Mouse (Mus musculus) kidney, postnatal 10 days (tissue): ENCODE measurements at regions not wholly inside any gene's neighbourhood (a gene's known extent, or its start where the extent isn't known, plus 50 kb on each side); places are given as distances from the start of the nearest gene placed in this dataset.

Experiments
- DNase-seq: peaks from one replicate; pipeline ENCODE4 v3.0.0; 2021; ENCODE audit warnings: mixed read lengths

- DNase-seq = no peak
Observed at GRCm38 (mm10) chr12:56275556-56276242, 70.0 kb downstream of the Mbip start.

DNA sequence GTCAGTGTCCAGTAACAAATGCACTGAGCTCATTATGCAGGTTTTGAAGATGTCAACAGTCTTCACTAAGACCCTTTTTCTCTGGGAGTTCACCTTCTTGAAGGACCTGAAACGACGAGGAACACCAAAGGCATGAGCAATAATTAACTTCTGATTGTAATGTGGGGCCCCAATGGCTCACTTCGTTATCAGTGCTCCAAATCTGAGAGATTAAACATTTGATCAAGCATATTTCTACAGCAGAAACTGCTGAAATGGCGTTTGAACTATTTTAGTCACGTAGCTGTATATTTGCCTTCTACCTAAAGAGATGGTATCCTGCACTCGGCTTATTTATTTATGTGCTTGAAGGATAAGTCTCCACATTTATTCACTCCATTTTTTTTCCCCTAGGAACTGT, 80.6 kb downstream of the Mbip start:
- no peak for DNase-seq

DNA sequence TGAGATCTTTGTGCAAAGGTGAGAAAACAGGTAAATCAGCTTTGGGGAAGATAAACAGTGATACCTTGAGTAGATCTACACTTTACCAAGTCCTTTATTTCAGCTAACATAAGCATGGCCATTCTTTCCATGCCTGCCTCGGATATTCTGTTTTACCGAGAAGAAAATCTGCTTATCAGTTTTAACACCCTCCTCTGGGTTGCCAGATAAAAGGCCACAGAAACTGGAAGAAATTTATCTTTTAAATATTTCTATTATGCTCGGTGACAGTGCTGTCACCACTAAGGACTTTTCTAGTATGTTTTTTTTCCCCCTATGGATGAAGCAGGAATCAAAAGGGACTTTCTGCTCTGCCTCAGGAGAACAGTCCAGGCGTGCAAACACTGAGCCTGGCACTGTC, 84.2 kb downstream of the Mbip start:
- DNase-seq = no peak

GRCm38 (mm10) chr12:56258401-56259050, 87.2 kb downstream of the Mbip start:
- DNase-seq = no peak

DNA sequence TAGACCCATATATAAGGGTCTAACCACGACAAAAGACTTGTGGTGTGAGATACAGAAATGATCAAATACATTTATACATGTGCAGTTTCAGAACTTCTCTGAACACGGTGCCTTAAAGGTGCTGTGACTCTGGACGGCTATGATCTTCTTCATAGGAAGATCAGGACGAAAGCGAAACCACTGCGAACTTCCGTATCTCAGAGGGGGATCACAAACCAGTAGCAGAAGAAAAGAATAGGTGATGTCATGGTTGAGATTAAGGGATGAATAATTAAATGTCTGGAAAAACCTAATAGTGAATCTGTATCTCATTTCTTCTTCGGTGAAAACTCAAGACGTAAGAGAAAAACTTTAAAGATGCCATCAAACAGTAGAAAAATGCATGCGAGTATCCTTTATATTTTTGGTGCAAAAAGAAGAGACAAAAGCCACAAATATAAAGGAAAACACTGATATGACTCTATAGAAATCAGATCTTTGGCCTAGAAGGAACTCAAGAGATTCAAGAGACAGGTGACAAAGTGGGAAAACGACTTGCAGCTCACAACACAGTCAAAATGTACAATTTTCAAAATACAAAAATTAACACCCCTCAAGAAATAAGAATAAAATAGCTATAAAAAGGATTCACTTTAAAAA, 89.3 kb downstream of the Mbip start:
- DNase-seq = no peak

DNA sequence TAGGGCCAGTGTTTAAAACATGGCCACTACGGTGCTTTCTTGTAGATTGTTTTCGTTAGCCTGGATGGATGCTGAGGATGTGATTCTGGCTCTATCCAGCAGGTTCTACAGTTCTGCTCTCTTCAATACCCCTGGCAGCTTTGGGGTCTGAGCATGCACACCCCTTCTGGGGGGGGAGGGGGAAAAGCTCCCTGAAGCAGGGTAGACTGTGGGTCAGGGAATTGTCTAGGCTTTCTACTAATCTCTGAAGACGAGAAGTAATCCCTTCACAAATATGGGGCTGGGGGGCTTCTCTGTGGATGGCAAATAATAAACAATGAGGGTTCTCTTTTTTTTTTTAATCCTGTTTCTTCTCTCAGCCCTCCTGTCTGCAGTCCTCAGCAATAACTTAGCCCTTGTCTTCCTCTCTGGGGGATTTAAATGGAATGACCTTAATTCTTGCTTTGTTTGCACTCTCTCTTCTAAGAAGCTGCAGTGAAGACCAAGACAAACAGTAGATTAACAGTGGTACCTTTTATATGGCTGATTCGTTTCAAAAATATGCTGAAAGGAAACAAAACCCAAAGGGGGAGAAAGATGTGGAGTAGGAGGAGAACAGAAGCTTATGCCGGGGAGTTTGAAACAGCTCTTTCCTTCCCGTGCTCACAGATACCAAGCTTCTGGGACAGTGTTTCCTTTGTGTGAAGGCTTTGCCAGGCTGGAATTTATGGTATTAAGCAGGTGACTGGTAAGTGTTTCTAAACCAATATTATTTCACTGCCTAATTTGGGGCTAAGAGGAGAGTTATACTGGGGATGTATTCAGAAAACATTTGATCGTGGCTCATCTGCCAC, 92.9 kb downstream of the Mbip start:
- DNase-seq = no peak

DNA sequence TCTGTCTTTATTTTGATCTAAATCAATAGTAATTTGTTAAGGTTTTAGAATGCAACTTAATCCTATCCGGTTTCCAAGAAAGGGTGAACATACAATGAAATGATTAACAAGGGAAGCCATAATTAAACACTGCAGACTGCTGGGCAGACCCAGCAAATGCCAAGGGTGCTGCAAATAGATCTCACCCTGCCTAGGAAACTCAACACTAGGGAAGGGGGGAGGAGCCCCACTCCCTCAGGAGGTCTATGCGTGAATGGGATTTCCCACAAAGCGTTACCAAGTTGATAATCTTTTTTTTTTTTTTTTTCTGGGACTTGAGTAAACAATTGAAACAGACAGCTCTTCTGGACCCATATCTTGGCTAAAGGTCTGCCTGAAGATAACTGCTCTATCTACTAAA, 95.4 kb downstream of the Mbip start:
- no peak for DNase-seq

DNA sequence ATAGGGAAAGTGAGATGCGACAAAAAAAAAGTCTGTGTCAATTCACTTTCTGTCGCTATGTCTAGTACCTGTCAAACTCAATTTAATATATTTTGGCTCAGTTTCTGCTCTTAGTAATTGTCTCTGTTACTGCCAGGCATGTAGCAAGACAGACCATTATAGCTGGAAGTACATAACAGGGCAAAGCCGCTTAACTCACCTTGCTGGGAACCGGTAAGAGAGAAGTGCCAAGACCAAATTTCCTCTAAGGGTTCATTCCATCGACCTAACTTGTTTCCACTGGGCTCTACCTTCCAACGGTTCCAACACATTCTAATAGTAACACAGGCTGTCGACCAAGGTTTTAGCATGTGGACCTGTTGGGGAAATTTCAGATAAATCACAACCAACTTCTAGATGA, 99.3 kb downstream of the Mbip start:
- DNase-seq = no peak

- DNase-seq = no peak
Observed at GRCm38 (mm10) chr12:56242803-56243202, 102.9 kb downstream of the Mbip start.

DNA sequence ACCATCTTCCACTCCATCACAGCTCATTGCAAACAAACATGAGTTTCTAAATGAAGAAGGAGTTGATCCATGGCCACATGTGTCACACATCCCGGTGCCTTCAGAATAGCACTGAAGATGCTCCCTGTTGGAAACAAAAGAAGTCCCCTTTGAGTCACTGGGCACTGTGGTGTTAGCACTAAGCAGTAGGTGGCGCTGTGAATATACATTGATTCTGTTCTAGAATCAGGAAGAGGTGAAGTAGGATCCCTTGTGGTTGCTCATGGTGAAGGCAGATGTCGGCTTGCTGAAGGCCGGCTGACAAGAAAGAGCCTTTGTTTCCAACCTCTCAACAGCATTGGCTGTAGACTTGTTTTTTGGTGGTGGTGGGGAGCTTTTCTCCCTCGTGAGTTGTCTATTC, 104.0 kb downstream of the Mbip start:
- DNase-seq = peak; percentile 63

DNA sequence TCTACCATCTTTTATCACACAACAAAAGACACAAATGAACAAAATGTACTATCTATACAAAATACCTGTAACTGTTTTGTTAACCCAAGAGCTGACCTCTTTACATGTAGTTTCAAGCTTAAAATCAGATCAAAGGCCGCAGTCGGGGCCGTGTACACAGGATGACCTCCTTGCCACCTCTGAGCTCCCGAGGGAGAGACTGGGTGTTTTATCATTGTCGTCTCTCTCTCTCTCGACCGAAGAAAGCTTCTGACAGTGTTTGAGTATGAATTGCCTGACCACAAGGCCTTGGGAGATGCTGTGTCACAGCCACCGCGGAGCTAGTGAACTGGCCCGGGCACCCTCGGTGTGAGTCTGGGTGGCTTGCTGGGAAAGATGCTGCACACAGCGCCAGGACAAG, 105.5 kb downstream of the Mbip start:
- no peak for DNase-seq

- no peak for DNase-seq
Observed at GRCm38 (mm10) chr12:56234571-56234970, 111.1 kb downstream of the Mbip start.

DNA sequence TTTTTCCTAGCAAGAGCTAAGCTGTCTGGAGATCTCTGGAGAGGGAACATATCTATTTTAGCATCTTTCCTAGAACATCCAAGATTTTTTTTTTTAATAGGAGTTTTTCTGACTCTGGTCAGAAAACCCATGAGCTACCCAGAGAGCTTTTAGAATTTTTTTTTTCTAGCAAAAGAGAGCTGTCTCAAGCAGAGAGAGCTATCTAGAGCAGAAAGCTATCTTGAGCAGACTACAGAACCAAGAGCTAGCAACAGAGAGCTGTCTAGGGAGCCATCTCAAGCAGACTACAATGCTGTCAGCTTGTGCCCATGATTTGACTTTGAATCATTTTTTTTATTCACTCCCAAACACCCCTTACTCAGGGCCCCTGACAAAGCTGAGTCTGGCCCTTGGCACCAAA, 112.5 kb downstream of the Mbip start:
- DNase-seq = no peak

DNA sequence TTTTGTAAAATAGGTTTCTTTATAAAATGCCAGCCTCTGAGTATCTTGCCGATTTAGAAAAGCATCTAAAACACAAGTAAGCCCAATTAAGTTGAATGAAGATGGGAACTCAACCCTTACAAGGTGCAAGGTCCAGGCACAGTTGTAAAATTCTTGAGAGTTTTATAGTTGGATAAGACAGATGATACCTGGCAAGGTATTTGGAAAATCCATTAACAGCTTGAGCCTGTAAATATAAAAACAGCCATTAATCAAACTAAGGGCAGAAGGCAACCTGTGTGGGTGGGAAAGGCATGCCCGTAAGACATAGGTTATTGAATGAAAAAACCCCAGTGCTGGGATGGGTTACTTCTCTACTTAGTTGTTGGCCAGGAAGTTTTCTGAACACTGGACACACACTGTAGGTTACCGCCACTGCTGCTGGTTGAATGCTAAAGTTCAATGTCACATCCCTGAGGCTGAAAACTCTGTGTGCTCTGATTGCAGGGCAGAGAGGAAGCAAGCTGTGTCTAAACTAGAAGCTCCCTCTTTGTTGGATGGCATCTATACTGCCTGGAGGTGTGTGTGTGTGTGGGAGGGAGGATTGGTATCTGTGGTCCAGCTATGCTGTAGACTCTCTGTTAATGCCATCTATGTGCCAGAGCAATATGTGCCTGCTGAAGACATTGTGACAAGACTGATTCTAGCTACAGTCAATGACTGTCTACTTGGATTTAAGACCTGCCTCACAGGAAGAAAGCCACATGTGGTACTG, 121.4 kb downstream of the Mbip start:
- no peak for DNase-seq

GRCm38 (mm10) chr12:56193524-56193923, 152.2 kb downstream of the Mbip start:
- no peak for DNase-seq

DNA sequence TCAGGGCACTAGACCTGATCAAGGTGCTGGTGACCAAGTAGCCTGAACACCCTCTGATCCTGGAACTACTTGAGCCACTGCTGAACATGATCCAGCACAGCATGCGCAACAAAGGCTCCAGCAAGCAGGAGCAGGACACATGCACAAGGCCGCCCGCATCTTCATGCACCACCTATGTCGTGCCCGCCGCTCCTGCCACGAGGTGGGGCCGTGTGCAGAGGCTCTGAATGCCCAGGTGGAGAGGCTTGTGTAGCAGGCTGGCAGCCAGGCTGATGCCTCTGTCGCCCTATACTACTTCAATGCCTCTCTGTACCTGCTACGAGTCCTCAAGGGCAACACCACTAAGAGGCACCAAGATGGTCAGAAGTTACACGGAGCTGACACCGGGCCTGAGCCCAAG, 156.1 kb downstream of the Mbip start:
- no peak for DNase-seq

- DNase-seq = no peak
Observed at GRCm38 (mm10) chr12:56160736-56161135, 185.0 kb downstream of the Mbip start.

- no peak for DNase-seq
Observed at GRCm38 (mm10) chr12:56144359-56144758, 201.3 kb downstream of the Mbip start.

DNA sequence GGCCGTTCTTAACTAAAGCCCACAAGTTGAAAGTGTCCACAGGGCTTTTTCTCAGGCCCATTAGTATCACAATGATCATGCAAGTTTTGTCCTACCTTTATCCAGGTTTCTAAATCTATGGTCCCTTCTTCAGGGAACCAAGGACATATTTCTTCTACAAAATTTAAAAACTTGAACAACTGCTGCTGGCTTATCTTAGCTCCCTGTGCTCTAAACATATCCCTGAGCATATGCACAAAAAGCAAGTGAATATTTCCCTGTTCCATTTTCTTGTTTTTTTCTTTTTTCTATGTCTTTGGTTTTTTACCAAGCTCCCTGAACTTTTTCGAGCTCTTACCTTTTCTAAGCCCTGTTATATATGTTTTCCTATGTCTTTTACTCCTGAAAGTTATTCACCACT, 201.9 kb downstream of the Mbip start:
- no peak for DNase-seq

- DNase-seq = no peak
Observed at GRCm38 (mm10) chr12:56114446-56114845, 231.2 kb downstream of the Mbip start.

GRCm38 (mm10) chr12:56081406-56081805, 245.3 kb downstream of the Brms1l start:
- DNase-seq = no peak

DNA sequence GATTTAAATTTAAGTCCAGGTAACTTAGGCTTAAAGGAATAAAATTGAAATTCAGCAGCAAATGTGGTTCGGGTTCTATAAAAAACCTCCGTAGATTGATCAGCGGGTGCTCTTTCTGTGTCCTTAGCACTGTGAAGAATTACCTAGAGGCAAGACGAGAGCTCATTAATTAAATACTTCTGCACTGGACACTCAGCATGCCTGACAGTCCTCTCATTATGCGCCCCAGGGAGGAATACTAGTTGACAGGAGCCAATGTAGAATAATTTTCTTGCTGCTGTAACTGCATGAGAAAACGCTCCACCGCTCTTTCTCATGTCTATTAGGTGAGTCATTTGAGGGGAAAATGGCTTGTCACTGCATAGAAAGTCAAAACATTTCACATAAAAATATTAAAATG, 228.1 kb downstream of the Brms1l start:
- no peak for DNase-seq

GRCm38 (mm10) chr12:56058876-56059275, 222.8 kb downstream of the Brms1l start:
- DNase-seq = no peak
